Mouse (Mus musculus) limb, embryonic 14.5 days (tissue): ENCODE data around the gene Lamb2. TPM values are rescaled to one million over a fixed set of nuclear protein-coding genes. Genes with fewer than 3 reads are reported as not detected.

Experiments
- ATAC-seq: fragments of 200-750 bp; cut with Nextera tagmentation; 2 replicates; pipeline ENCODE4 v1.8.0; 2017; ENCODE audit warnings: low read depth, moderate number of reproducible peaks, moderate TSS enrichment; ENCODE audit not compliant: low FRiP score
- DNase-seq: peaks from one replicate; pipeline ENCODE4 v3.0.0-alpha.2; 2015; ENCODE audit warnings: low spot score
- H3K27ac ChIP-seq: fragments of 300-500 bp; sonication (generic); replicated peaks from 2 replicates; pipeline ENCODE4 v1.5.1; 2014; ENCODE audit warnings: low read depth, mild to moderate bottlenecking, low read length, moderate library complexity, mixed read lengths
- H3K27me3 ChIP-seq: fragments of 300-500 bp; sonication (generic); 2 replicates; pipeline ENCODE4 v1.6.1; 2014; ENCODE audit warnings: low read length, mixed read lengths; ENCODE audit not compliant: control insufficient read depth, insufficient read depth
- H3K36me3 ChIP-seq: fragments of 300-500 bp; sonication (generic); 2 replicates; pipeline ENCODE4 v1.6.1; 2014; ENCODE audit warnings: mild to moderate bottlenecking, low read length, moderate library complexity, mixed read lengths; ENCODE audit not compliant: control insufficient read depth, insufficient read depth
- H3K4me1 ChIP-seq: fragments of 300-500 bp; sonication (generic); 2 replicates; pipeline ENCODE4 v1.6.1; 2014; ENCODE audit warnings: antibody characterized with exemption, low read length, mixed read lengths; ENCODE audit not compliant: control insufficient read depth, insufficient read depth
- H3K4me2 ChIP-seq: fragments of 300-500 bp; sonication (generic); replicated peaks from 2 replicates; pipeline ENCODE4 v1.6.1; 2014; ENCODE audit warnings: low read depth, mild to moderate bottlenecking, low read length, moderate library complexity; ENCODE audit not compliant: severe bottlenecking
- H3K4me3 ChIP-seq: fragments of 300-500 bp; sonication (generic); replicated peaks from 2 replicates; pipeline ENCODE4 v1.5.1; 2014; ENCODE audit warnings: low read length
- H3K9ac ChIP-seq: fragments of 300-500 bp; sonication (generic); 2 replicates; pipeline ENCODE4 v1.6.1; 2014; ENCODE audit warnings: mild to moderate bottlenecking, low read depth, low read length, moderate library complexity; ENCODE audit not compliant: severe bottlenecking
- H3K9me3 ChIP-seq: fragments of 300-500 bp; sonication (generic); 2 replicates; pipeline ENCODE4 v1.6.1; 2016; ENCODE audit warnings: low read length; ENCODE audit not compliant: control insufficient read depth
- POLR2A ChIP-seq: fragments of 200-500 bp; IDR thresholded peaks from 2 replicates; pipeline ENCODE4 v1.8.0; 2012; ENCODE audit warnings: inconsistent platforms, mild to moderate bottlenecking, moderate library complexity, borderline replicate concordance; ENCODE audit not compliant: insufficient read depth, insufficient read length; ENCODE audit errors: extremely low read depth
- WGBS: fragments of 180-500 bp; shearing (Covaris S2); extraction: QIAGEN DNeasy Blood & Tissue Kit; methylation state at CpG from one replicate; pipeline ENCODE4 v1.1.7; 2014; 5-methylcytosine and 5-hydroxymethylcytosine counted together
- polyA plus RNA-seq, 2 experiments: library from polyadenylated mRNA; depleted of rRNA in 1 of 2; stranded (reverse) in 1 of 2; unstranded in 1 of 2; fragments of >200 nt; fragmentation: Nextera tagmentation in 1 of 2; extraction: Ambion mirVana in 1 of 2; gene quantifications; 2 replicates each; pipeline versions ENCODE4 v1.2.1 to v1.2.3; 2012 to 2014

Lamb2 gene
- polyA plus RNA-seq, 2 experiments: 59.0 to 214 TPM

GRCm38 (mm10) chr9:108507619-108508434, 28.3 kb downstream of the Lamb2 start, which contains the start of gene Qars:
Gene Qars (plus strand): TSS chr9:108507706.
- peaks cover 8% of the 10 kb centered on the region for H3K4me1 ChIP-seq
- DNase-seq: peak; percentile 98
- WGBS: 0% methylated on average over 37 of the region's 37 CpGs
- H3K9me3 ChIP-seq: no peaks in the 10 kb centered on the region
- H3K4me3 ChIP-seq: peak within 1 kb of the TSS; percentile 79
- no peaks in the 10 kb centered on the region for H3K27me3 ChIP-seq
- TF ChIP-seq POLR2A: no peak; the same call in 1 of the 2 replicates
- H3K9ac ChIP-seq: peak within 1 kb of the TSS; percentile 77
- peak; percentile 98 for ATAC-seq
- peak within 1 kb of the TSS; percentile 81 for H3K4me2 ChIP-seq
- H3K27ac ChIP-seq: peak within 1 kb of the TSS; percentile 72
- H3K36me3 ChIP-seq: peaks cover 44% of the 10 kb centered on the region

DNA sequence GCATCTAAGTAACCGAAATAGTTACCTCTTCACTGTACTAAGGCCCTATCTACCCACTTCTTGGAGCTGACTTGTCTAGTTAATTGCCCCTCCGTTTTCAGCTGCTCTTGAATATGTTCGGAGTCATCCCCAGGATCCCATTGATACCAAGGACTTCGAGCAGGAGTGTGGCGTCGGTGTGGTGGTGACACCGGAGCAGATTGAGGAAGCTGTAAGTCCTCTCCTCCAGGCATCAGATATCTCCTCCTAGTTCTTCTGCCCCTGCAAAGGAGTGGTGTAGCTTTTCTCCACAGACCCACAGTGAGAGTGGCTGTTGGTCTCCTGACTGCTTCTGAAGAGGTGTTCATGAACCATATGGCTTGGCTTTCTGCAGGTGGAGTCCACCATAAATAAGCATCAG, 29.2 kb downstream of the Lamb2 start:
- H3K4me1 ChIP-seq: peaks cover 8% of the 10 kb centered on the region
- no peak overlapping the region for H3K27ac ChIP-seq
- WGBS: 90% methylated on average over 7 of the region's 7 CpGs
- peak overlapping the region; percentile 77; the same call in 1 of the 2 replicates for H3K9ac ChIP-seq
- no peaks in the 10 kb centered on the region for H3K27me3 ChIP-seq
- no peaks in the 10 kb centered on the region for H3K9me3 ChIP-seq
- peaks cover 45% of the 10 kb centered on the region for H3K36me3 ChIP-seq
- DNase-seq (no peak), ATAC-seq (no peak)
- H3K4me3 ChIP-seq: peak overlapping the region; percentile 79
- peak overlapping the region; percentile 81 for H3K4me2 ChIP-seq
- TF ChIP-seq POLR2A: no peak

DNA sequence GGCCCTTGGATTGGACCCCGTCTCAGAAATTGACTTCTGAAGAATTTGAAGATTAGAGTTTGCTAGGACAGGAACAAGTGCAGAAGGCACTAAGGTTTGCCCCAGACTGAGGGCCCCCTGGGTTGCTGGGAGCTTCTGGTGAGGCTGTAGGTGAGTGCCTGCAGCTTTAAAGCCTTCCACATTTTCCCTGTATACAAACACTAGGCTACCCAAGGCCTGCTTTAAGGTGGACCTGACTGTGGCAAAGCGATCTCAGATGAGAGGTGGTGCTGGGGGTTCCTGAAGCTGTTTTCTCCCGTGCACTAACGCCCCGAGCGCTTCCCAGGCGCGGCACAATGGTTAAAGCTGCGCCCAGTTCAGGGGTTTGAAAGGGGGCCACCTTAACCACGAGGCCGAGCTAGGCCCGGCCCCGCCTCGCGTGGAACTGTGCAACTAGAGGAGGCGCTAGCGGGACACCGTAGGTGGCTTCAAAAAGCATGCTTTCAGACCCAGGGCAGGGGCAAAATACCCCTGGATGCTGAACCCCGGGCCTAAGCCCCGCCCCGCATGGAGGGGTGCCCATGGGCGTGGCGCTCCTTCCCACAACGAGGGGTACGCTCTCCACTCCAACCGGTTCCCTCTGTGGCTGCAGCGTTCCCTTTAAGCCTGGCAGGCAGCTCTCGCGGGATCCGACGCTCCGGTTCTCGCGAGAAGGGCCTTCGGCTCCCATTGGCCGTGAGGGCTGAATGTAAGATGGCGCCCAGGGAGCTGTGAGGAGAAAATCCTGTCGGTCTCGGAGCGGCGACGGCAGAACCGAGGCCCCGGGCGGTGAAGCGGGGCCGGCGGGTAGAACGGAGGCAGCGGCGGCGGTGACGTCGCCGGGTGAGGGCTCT, 37.1 kb downstream of the Lamb2 start, which contains the start of gene Qrich1:
Qrich1 (plus strand) TSS at position 427 of the 872 bp plus-strand sequence.
- Histone ChIP-seq H3K4me3 (peak within 1 kb of the TSS; percentile 95), H3K9me3 (no peaks in the 10 kb centered on the region), H3K9ac (peak within 1 kb of the TSS; percentile 98), H3K27ac (peak within 1 kb of the TSS; percentile 100), H3K4me1 (peaks cover 13% of the 10 kb centered on the region), H3K27me3 (no peaks in the 10 kb centered on the region), H3K4me2 (peak within 1 kb of the TSS; percentile 80), H3K36me3 (peaks cover 57% of the 10 kb centered on the region)
- DNase-seq: peak; percentile 99
- peak; percentile 69; the same call in 1 of the 2 replicates for TF ChIP-seq POLR2A
- 3% methylated on average over 51 of the region's 55 CpGs for WGBS
- ATAC-seq: peak; percentile 97

DNA sequence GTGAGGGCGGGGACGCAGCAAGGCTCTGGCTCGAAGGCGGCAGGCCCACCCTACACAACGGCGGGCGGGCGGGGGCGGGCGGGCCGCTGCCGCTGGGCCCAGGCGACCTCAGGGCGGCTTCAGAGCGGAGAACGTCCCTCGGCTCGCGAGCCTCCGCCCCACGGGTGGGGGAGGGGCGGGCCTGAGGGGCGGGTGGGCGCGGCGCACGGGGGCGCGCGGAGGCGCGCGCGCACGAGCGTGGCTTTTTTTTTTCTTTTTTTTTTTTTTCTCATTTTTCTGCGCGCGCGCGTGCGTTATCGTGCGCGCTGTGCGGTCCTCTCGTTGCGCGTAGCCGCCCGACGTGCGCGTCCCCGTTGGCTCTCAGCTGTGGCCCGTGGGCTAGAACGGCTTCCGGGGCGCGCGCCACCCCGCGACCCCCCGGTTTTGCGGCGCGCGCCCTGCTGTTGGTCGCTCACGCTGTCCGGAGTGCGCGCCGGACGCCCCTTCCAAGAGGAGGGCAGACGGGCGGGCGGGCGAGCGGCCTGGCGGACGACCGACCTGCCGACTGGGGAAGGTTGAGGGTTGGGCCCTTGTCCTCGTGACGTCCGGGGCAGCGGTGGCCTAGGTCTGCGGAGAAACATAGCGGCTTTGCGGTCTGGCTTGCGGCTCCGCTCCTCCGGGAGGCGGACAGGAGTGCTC, 37.9 kb downstream of the Lamb2 start:
- under 1% methylated on average over 48 of the region's 95 CpGs for WGBS
- peaks cover 13% of the 10 kb centered on the region for H3K4me1 ChIP-seq
- H3K4me2 ChIP-seq: peak overlapping the region; percentile 80
- ATAC-seq (peak; percentile 76), DNase-seq (peak; percentile 84)
- peak overlapping the region; percentile 100 for H3K27ac ChIP-seq
- no peaks in the 10 kb centered on the region for H3K27me3 ChIP-seq
- peaks cover 49% of the 10 kb centered on the region for H3K36me3 ChIP-seq
- H3K4me3 ChIP-seq: peak overlapping the region; percentile 95
- peak overlapping the region; percentile 98 for H3K9ac ChIP-seq
- no peak for TF ChIP-seq POLR2A
- no peaks in the 10 kb centered on the region for H3K9me3 ChIP-seq
